ENCODE assay signal across 16 mouse cellular contexts in genomic region chr10:40469145-40469544, GRCm38 (mm10).
"Had no signal": no experiment of that assay in that cellular context is flagged by ENCODE, and none has a peak within 500 bp of the region (broad histone marks: within the 10 kb centered on the region; RNA-seq: fewer than 3 reads in every experiment).

No protein-coding gene starts in this region.

- H3K36me3 ChIP-seq: intestine, embryonic 15.5 days had no signal

- H3K27me3 ChIP-seq: intestine, embryonic 15.5 days; kidney, embryonic 15.5 days; lung, embryonic 15.5 days; megakaryocyte, embryonic 14.5 days; midbrain, embryonic 13.5 days had no signal

- H3K4me3 ChIP-seq: intestine, embryonic 15.5 days; kidney, embryonic 15.5 days; lung, embryonic 15.5 days; megakaryocyte, embryonic 14.5 days; midbrain, embryonic 10.5 days; midbrain, embryonic 13.5 days; myocyte had no signal

- H3K4me1 ChIP-seq: intestine, embryonic 15.5 days; kidney, embryonic 15.5 days; midbrain, embryonic 10.5 days; midbrain, embryonic 13.5 days had no signal

- DNase-seq: kidney, adult 11 months; kidney, adult 8-10 months; kidney, postnatal 10 days; kidney, postnatal 4 days; left cerebral cortex, postnatal 4 days; lung, adult 18-20 months; lung, postnatal 10 days; lung, postnatal 36 days had no signal

- H3K27ac ChIP-seq: intestine, embryonic 15.5 days; kidney, embryonic 15.5 days; liver, embryonic 14.5 days; lung, embryonic 15.5 days; midbrain, embryonic 10.5 days; midbrain, embryonic 13.5 days had no signal
